Mouse (Mus musculus) myocyte (in vitro differentiated cells): ENCODE data around the gene Adprhl2.

ENCODE experiments used
- CEBPB ChIP-seq: IDR thresholded peaks from 2 replicates; pipeline ENCODE4 v1.6.1; 2011; ENCODE audit warnings: mild to moderate bottlenecking, moderate library complexity; ENCODE audit not compliant: poor library complexity, insufficient read depth, severe bottlenecking
- MAX ChIP-seq: IDR thresholded peaks from one replicate; pipeline ENCODE4 v1.6.1; 2011; ENCODE audit warnings: low read depth, mild to moderate bottlenecking, control low read depth
- MYOG ChIP-seq, 3 experiments: IDR thresholded peaks; one replicate each; pipeline ENCODE4 v1.6.1; 2011; ENCODE audit warnings: control low read depth in 2 of 3, low read depth in 2 of 3, mild to moderate bottlenecking in 2 of 3; ENCODE audit not compliant: insufficient read length in 2 of 3, control insufficient read depth in 1 of 3, insufficient read depth in 1 of 3
- POLR2A ChIP-seq: IDR thresholded peaks from one replicate; pipeline ENCODE4 v1.6.1; 2011; ENCODE audit warnings: low read depth, mild to moderate bottlenecking, control low read depth, moderate library complexity; ENCODE audit not compliant: insufficient read length
- REST ChIP-seq: IDR thresholded peaks from one replicate; pipeline ENCODE4 v1.6.1; 2011; ENCODE audit warnings: mild to moderate bottlenecking, control low read depth, moderate library complexity; ENCODE audit not compliant: insufficient read depth, insufficient read length
- TCF12 ChIP-seq: IDR thresholded peaks from one replicate; pipeline ENCODE4 v1.6.1; 2011; ENCODE audit warnings: mild to moderate bottlenecking, control low read depth; ENCODE audit not compliant: poor library complexity, insufficient read depth, severe bottlenecking
- USF1 ChIP-seq: IDR thresholded peaks from one replicate; pipeline ENCODE4 v1.6.1; 2011; ENCODE audit warnings: low read depth, mild to moderate bottlenecking, control low read depth, moderate library complexity

GRCm38 (mm10) chr4:126309211-126309921, 12.1 kb downstream of the Adprhl2 start:
- TF ChIP-seq USF1 (no peak), MYOG (IDR thresholded peaks at IDR 0.05; ENCODE audit: control insufficient read depth in 1 of 3, insufficient read depth in 1 of 3, insufficient read length in 2 of 3, low read depth in 2 of 3) (no peak), MAX (no peak), POLR2A (no peak), CEBPB (no peak), TCF12 (no peak), REST (no peak)
